Mouse (Mus musculus) bone marrow, adult 2 months (tissue): ENCODE results near the gene Kcnj3. TPM values are rescaled to one million over a fixed set of nuclear protein-coding genes. Genes with fewer than 3 reads are reported as not detected.

ENCODE experiments used
- H3K27ac ChIP-seq: fragments of 200-500 bp; 2 replicates; pipeline ENCODE4 v1.5.1; 2012; ENCODE audit warnings: low read depth, mild to moderate bottlenecking, control low read depth, inconsistent platforms, low read length; ENCODE audit not compliant: control insufficient read depth, poor library complexity, insufficient read depth
- H3K4me1 ChIP-seq: fragments of 200-500 bp; 2 replicates; pipeline ENCODE4 v1.6.1; 2011; ENCODE audit warnings: low read length; ENCODE audit not compliant: control insufficient read depth, insufficient read depth
- H3K4me3 ChIP-seq: fragments of 200-500 bp; replicated peaks from 2 replicates; pipeline ENCODE3; 2011; ENCODE audit warnings: mild to moderate bottlenecking, low read depth, low read length, control low read depth; ENCODE audit not compliant: control insufficient read depth
- CTCF ChIP-seq: fragments of 200-500 bp; IDR thresholded peaks from 2 replicates; pipeline ENCODE4 v1.5.1; 2011; ENCODE audit warnings: low read length, control low read depth; ENCODE audit not compliant: control insufficient read depth, insufficient read depth
- POLR2A ChIP-seq: fragments of 200-500 bp; IDR thresholded peaks from 2 replicates; pipeline ENCODE4 v1.6.1; 2011; ENCODE audit warnings: low read depth, mild to moderate bottlenecking, control low read depth, low read length, borderline replicate concordance; ENCODE audit not compliant: control insufficient read depth
- WGBS: fragments of 180-500 bp; shearing (Covaris S2); methylation state at CpG from one replicate; pipeline ENCODE4 v1.1.7; 2018; 5-methylcytosine and 5-hydroxymethylcytosine counted together
- polyA plus RNA-seq: library from polyadenylated mRNA; stranded (reverse); fragments of >200 nt; gene quantifications from 2 replicates; pipeline ENCODE4 v1.2.4, GENCODE M21; 2011; ENCODE audit warnings: low replicate concordance; ENCODE audit not compliant: missing spikeins, insufficient read depth, insufficient read length

Gene Kcnj3
- polyA plus RNA-seq, 1 experiment: not detected

- H3K4me3 ChIP-seq: no peak overlapping the region
- 74% methylated on average over 9 of the region's 9 CpGs for WGBS
- no peaks in the 10 kb centered on the region for H3K4me1 ChIP-seq
- no peak overlapping the region for H3K27ac ChIP-seq
- TF ChIP-seq CTCF: no peak
These were observed 67.8 kb downstream of the Kcnj3 start for GRCm38 (mm10) chr2:55503390-55504176.

GRCm38 (mm10) chr2:55505712-55506111, 69.9 kb downstream of the Kcnj3 start:
- TF ChIP-seq POLR2A: no peak
- TF ChIP-seq CTCF: no peak
- H3K4me1 ChIP-seq: no peaks in the 10 kb centered on the region
- no peak overlapping the region for H3K27ac ChIP-seq
- 91% methylated on average over 1 of the region's 1 CpGs for WGBS
- no peak overlapping the region for H3K4me3 ChIP-seq

GRCm38 (mm10) chr2:55517297-55517696, 81.5 kb downstream of the Kcnj3 start:
- Histone ChIP-seq H3K27ac (no peak overlapping the region), H3K4me3 (no peak overlapping the region), H3K4me1 (no peaks in the 10 kb centered on the region)
- TF ChIP-seq POLR2A: no peak
- TF ChIP-seq CTCF: no peak

- H3K4me1 ChIP-seq: no peaks in the 10 kb centered on the region
- H3K27ac ChIP-seq: no peak overlapping the region
- H3K4me3 ChIP-seq: no peak overlapping the region
- TF ChIP-seq POLR2A (no peak), CTCF (no peak)
- WGBS: 78% methylated on average over 8 of the region's 8 CpGs
These were observed 97.1 kb downstream of the Kcnj3 start for GRCm38 (mm10) chr2:55532738-55533491.

- TF ChIP-seq CTCF (no peak), POLR2A (no peak)
- no peak overlapping the region for H3K27ac ChIP-seq
- WGBS: 75% methylated on average over 2 of the region's 2 CpGs
- no peaks in the 10 kb centered on the region for H3K4me1 ChIP-seq
- H3K4me3 ChIP-seq: no peak overlapping the region
These were observed 99.2 kb downstream of the Kcnj3 start for GRCm38 (mm10) chr2:55534946-55535345.

- 50% methylated on average over 1 of the region's 1 CpGs for WGBS
- TF ChIP-seq CTCF: no peak
- TF ChIP-seq POLR2A: no peak
- H3K4me3 ChIP-seq: no peak overlapping the region
- H3K4me1 ChIP-seq: no peaks in the 10 kb centered on the region
- H3K27ac ChIP-seq: no peak overlapping the region
These were observed 99.7 kb downstream of the Kcnj3 start for GRCm38 (mm10) chr2:55535482-55535881.

GRCm38 (mm10) chr2:55547612-55548011, 111.8 kb downstream of the Kcnj3 start:
- no peak overlapping the region for H3K4me3 ChIP-seq
- no peak for TF ChIP-seq POLR2A
- TF ChIP-seq CTCF: no peak
- no peak overlapping the region for H3K27ac ChIP-seq
- H3K4me1 ChIP-seq: no peaks in the 10 kb centered on the region

GRCm38 (mm10) chr2:55558368-55558985, 122.7 kb downstream of the Kcnj3 start:
- Histone ChIP-seq H3K4me1 (no peaks in the 10 kb centered on the region), H3K27ac (no peak overlapping the region), H3K4me3 (no peak overlapping the region)
- 64% methylated on average over 4 of the region's 4 CpGs for WGBS
- TF ChIP-seq CTCF (no peak), POLR2A (no peak)
